Mouse (Mus musculus): ENCODE measurements around the gene Bst2.

GRCm38 (mm10) chr8:71568387-71568937 lies 31.2 kb upstream of the Bst2 start, which contains the start of gene Slc27a1:
- TF ChIP-seq GATA1 (IDR thresholded peaks at IDR 0.05; ENCODE audit: borderline replicate concordance, low read length) (no peak), FLI1 (IDR thresholded peaks at IDR 0.05; ENCODE audit: low read length) (no peak)

All from megakaryocyte, embryonic 14.5 days (primary cell).